ENCODE assay signal across 22 mouse cellular contexts in the genomic region with DNA sequence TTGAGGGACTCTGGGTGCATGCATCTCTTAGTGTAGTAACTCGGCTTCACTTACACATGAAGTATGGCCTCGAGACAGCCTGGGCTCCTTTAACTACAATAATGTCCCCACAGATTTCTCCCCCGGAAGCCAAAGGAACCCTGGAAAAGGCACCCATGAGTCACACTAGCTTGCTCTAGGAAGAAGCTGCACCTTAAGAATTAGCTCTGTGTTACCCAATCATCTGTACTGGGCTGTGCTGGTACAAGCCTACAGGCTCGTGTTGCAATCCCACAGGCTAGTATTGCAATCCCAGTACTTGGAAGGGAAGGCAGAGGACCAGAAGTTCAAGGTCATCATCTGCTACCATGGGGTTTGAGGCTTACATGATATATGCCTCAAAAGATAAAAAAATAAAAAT. TPM values are rescaled to one million over a fixed set of nuclear protein-coding genes. Genes with fewer than 3 reads are reported as not detected.
DNase-seq lines count a peak whose midpoint lies in the region; ATAC-seq and TF ChIP-seq lines count a peak whose summit lies in the region.
"Had no signal": no experiment of that assay in that cellular context is flagged by ENCODE, and none has a peak within 500 bp of the region (broad histone marks: within the 10 kb centered on the region; RNA-seq: fewer than 3 reads in every experiment).

No protein-coding gene starts in this region.

- peaks cover 24% of the 10 kb centered on the region for H3K27me3 ChIP-seq in midbrain, embryonic 11.5 days (ENCODE audit: control insufficient read depth, insufficient read depth, low read length)
- peaks cover 5% of the 10 kb centered on the region for H3K27me3 ChIP-seq in midbrain, embryonic 15.5 days (replicated peaks)
- H3K27me3 ChIP-seq in forebrain, embryonic 15.5 days: 0 out of 2 replicates have a peak, but pooled peaks cover 2% of the 10 kb centered on the region
- H3K27me3 ChIP-seq: hindbrain, embryonic 15.5 days had no signal

- WGBS in midbrain, embryonic 11.5 days: 77% methylated on average over 4 of the region's 4 CpGs
- 88% methylated on average over 4 of the region's 4 CpGs for WGBS in midbrain, embryonic 15.5 days
- 83% methylated on average over 4 of the region's 4 CpGs for WGBS in forebrain, embryonic 15.5 days

- no peaks in the 10 kb centered on the region for H3K9me3 ChIP-seq in midbrain, embryonic 11.5 days (ENCODE audit: control insufficient read depth, low read length)
- no peaks in the 10 kb centered on the region for H3K9me3 ChIP-seq in midbrain, embryonic 15.5 days
- H3K9me3 ChIP-seq in forebrain, embryonic 15.5 days: no peaks in the 10 kb centered on the region
- H3K9me3 ChIP-seq: embryonic facial prominence, embryonic 13.5 days; heart, embryonic 12.5 days; hindbrain, embryonic 15.5 days; lung, embryonic 15.5 days; midbrain, embryonic 12.5 days; neural tube, embryonic 12.5 days had no signal

- H3K4me3 ChIP-seq in midbrain, embryonic 11.5 days (ENCODE audit: low read depth, low read length): no peak overlapping the region
- H3K4me3 ChIP-seq in midbrain, embryonic 15.5 days: no peak overlapping the region
- H3K4me3 ChIP-seq in bone marrow macrophage, adult 2 months (ENCODE audit: insufficient read depth, low read length): no peak overlapping the region; the same call in 1 of the 2 replicates
- H3K4me3 ChIP-seq in forebrain, embryonic 15.5 days: no peak overlapping the region
- H3K4me3 ChIP-seq: embryonic facial prominence, embryonic 13.5 days; heart, embryonic 12.5 days; hindbrain, embryonic 15.5 days; lung, embryonic 15.5 days; midbrain, embryonic 12.5 days; neural tube, embryonic 12.5 days had no signal

- peaks cover 4% of the 10 kb centered on the region; the same call in 1 of the 2 replicates for H3K4me1 ChIP-seq in midbrain, embryonic 11.5 days (ENCODE audit: control insufficient read depth, insufficient read depth, low read length)
- peaks cover 8% of the 10 kb centered on the region for H3K4me1 ChIP-seq in midbrain, embryonic 15.5 days
- H3K4me1 ChIP-seq in bone marrow macrophage, adult 2 months (ENCODE audit: control insufficient read depth, insufficient read depth, low read length): peaks cover 51% of the 10 kb centered on the region
- H3K4me1 ChIP-seq in forebrain, embryonic 15.5 days: peaks cover 42% of the 10 kb centered on the region

- no peak for TF ChIP-seq POLR2A in bone marrow macrophage, adult 2 months (IDR thresholded peaks at IDR 0.05; ENCODE audit: borderline replicate concordance, low read depth, low read length)

- H3K27ac ChIP-seq in midbrain, embryonic 11.5 days (ENCODE audit: low read depth, low read length): no peak overlapping the region
- no peak overlapping the region for H3K27ac ChIP-seq in midbrain, embryonic 15.5 days
- H3K27ac ChIP-seq in bone marrow macrophage, adult 2 months (ENCODE audit: insufficient read depth, low read depth, low read length): peak overlapping the region; percentile 50
- H3K27ac ChIP-seq in forebrain, embryonic 15.5 days (replicated peaks): no peak overlapping the region
- H3K27ac ChIP-seq: embryonic facial prominence, embryonic 13.5 days; hindbrain, embryonic 15.5 days; kidney, postnatal 0 days; lung, embryonic 15.5 days; midbrain, embryonic 12.5 days; neural tube, embryonic 12.5 days had no signal

- H3K36me3 ChIP-seq in midbrain, embryonic 11.5 days (ENCODE audit: control insufficient read depth, insufficient read depth, low read length): no peaks in the 10 kb centered on the region
- no peaks in the 10 kb centered on the region for H3K36me3 ChIP-seq in midbrain, embryonic 15.5 days (replicated peaks)
- H3K36me3 ChIP-seq in forebrain, embryonic 15.5 days: no peaks in the 10 kb centered on the region
- H3K36me3 ChIP-seq: embryonic facial prominence, embryonic 13.5 days; heart, embryonic 12.5 days; hindbrain, embryonic 15.5 days; lung, embryonic 15.5 days; midbrain, embryonic 12.5 days; neural tube, embryonic 12.5 days had no signal

- TF ChIP-seq CTCF in bone marrow macrophage, adult 2 months (IDR thresholded peaks at IDR 0.05; ENCODE audit: low read depth, low read length): no peak

- intact Hi-C loops in heart, postnatal 10 days (cut with DNase I): no loop called here

- H3K4me2 ChIP-seq in midbrain, embryonic 11.5 days: no peak overlapping the region
- H3K4me2 ChIP-seq in midbrain, embryonic 15.5 days: no peak overlapping the region
- H3K4me2 ChIP-seq in forebrain, embryonic 15.5 days (replicated peaks): no peak overlapping the region
- H3K4me2 ChIP-seq: embryonic facial prominence, embryonic 13.5 days; heart, embryonic 12.5 days; hindbrain, embryonic 15.5 days; liver, embryonic 11.5 days; lung, embryonic 15.5 days; midbrain, embryonic 12.5 days; neural tube, embryonic 12.5 days had no signal

- H3K9ac ChIP-seq in midbrain, embryonic 11.5 days (ENCODE audit: low read length): no peak overlapping the region
- H3K9ac ChIP-seq in midbrain, embryonic 15.5 days: no peak overlapping the region
- H3K9ac ChIP-seq in forebrain, embryonic 15.5 days (replicated peaks): no peak overlapping the region
- H3K9ac ChIP-seq: embryonic facial prominence, embryonic 13.5 days; heart, embryonic 12.5 days; hindbrain, embryonic 15.5 days; lung, embryonic 15.5 days; midbrain, embryonic 12.5 days; neural tube, embryonic 12.5 days had no signal

- peak; percentile 85 for DNase-seq in heart, adult 11 months
- no peak for DNase-seq in heart, postnatal 10 days
- peak; percentile 19 for DNase-seq in midbrain, embryonic 11.5 days (ENCODE audit: low spot score, missing footprints)
- DNase-seq in frontal cortex, adult 2 months (ENCODE audit: extremely low spot score in 1 of 2, low spot score in 1 of 2): no peak
- DNase-seq: B cell, adult 2 months; gastrocnemius, postnatal 36 days; heart, postnatal 36 days; kidney, adult 11 months; left cerebral cortex, postnatal 4 days had no signal

- no peak for ATAC-seq in midbrain, embryonic 11.5 days (ENCODE audit: low FRiP score)
- no peak for ATAC-seq in midbrain, embryonic 15.5 days (replicated peaks)
- ATAC-seq in megakaryocyte progenitor cell, adult 5-6 weeks (replicated peaks; ENCODE audit: poor library complexity): peak; percentile 68
- no peak for ATAC-seq in forebrain, embryonic 15.5 days (replicated peaks)
- ATAC-seq: forebrain, embryonic 16.5 days had no signal

RNA-seq across cellular contexts. Expression of a gene that starts 4.5 kb away (rescaled TPM):
- total RNA-seq in heart, postnatal 10 days (2021): 1 to 10 TPM; 2.6 TPM
- 1.4 and 2.7 TPM in 2 replicates for polyA plus RNA-seq in midbrain, embryonic 11.5 days (2014; fragmentation: Nextera tagmentation; extraction: Ambion mirVana)
- 38.3 and 45.0 TPM in 2 replicates for polyA plus RNA-seq in midbrain, embryonic 15.5 days (2015; fragmentation: Nextera tagmentation; extraction: Ambion mirVana)
- polyA plus RNA-seq in bone marrow macrophage, adult 2 months (2012; ENCODE audit: insufficient read depth, insufficient read length, missing spikeins): 79.0 and 83.6 TPM in 2 replicates
- total RNA-seq in megakaryocyte progenitor cell, adult 5-6 weeks (2015): 0.42 and 0.71 TPM in 2 replicates
- 1.1 and 1.3 TPM in 2 replicates for total RNA-seq in megakaryocyte progenitor cell, adult 5-6 weeks (2017)
- polyA plus RNA-seq in forebrain, embryonic 15.5 days (2015; fragmentation: Nextera tagmentation; extraction: Ambion mirVana): 58.6 and 73.1 TPM in 2 replicates
- polyA plus RNA-seq in frontal cortex, adult 2 months (2012; rRNA removed): 28.1 and 31.1 TPM in 2 replicates

Comparison
In these comparisons a context has a peak if more than half of its experiments do, and no peak if none do; other contexts are left out.
1. DNase-seq: peak in heart, adult 11 months (single experiment) and midbrain, embryonic 11.5 days (single experiment); none in heart, postnatal 10 days (0 of 2) and frontal cortex, adult 2 months (0 of 2).